Mouse (Mus musculus): ENCODE measurements at regions not wholly inside any gene's neighbourhood (a gene's known extent, or its start where the extent isn't known, plus 50 kb on each side); places are given as distances from the start of the nearest gene placed in this dataset.

DNA sequence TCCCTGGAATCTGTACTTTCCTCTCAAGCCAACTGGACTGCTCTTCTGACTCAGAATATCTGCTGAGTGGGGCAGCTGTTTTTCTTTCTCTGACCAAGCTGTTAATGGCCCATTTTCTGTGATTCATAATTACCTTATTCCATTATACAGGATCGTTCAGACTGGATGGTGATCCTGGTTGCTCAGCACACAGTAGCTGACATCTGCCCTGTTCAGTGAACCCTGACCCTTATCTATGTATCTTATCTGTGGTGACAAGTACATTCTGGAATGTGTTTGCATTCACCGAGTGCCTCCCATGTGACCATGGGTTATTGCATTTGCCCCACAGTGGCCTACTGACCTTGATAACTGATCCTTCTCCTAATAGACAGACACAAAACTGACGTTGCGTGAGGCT lies 148.2 kb downstream of the 4930564D02Rik start:
- TF ChIP-seq ZC3H11A (IDR thresholded peaks at IDR 0.05; ENCODE audit: low read depth, low read length), result no peak
- no peak for TF ChIP-seq UBTF (IDR thresholded peaks at IDR 0.05; ENCODE audit: borderline replicate concordance, insufficient read depth, low read depth, low read length)
- no peak for TF ChIP-seq USF2 (IDR thresholded peaks at IDR 0.05; ENCODE audit: borderline replicate concordance in 1 of 2, insufficient read depth in 1 of 2, low read depth in 1 of 2, low read length in 2 of 2)
- no peak for TF ChIP-seq POLR2AphosphoS2 (IDR thresholded peaks at IDR 0.05; ENCODE audit: low read length)
- TF ChIP-seq ETS1 (IDR thresholded peaks at IDR 0.05; ENCODE audit: low read depth, low read length), result no peak
- TF ChIP-seq CTCF (IDR thresholded peaks at IDR 0.05 in 2 of 3, conservative IDR thresholded peaks at IDR 0.05 in 1 of 3; ENCODE audit: control insufficient read depth in 1 of 3, insufficient read depth in 1 of 3, low read depth in 2 of 3, low read length in 3 of 3, poor library complexity in 1 of 3, severe bottlenecking in 1 of 3), result no peak
- no peak for TF ChIP-seq SIN3A (IDR thresholded peaks at IDR 0.05; ENCODE audit: low read length)
- TF ChIP-seq POLR2A (IDR thresholded peaks at IDR 0.05; ENCODE audit: control insufficient read depth in 1 of 2, insufficient read depth in 1 of 2, low read depth in 1 of 2, low read length in 2 of 2, poor library complexity in 1 of 2), result no peak
- no peak for TF ChIP-seq EP300 (IDR thresholded peaks at IDR 0.05; ENCODE audit: low read depth in 1 of 2, low read length in 2 of 2)
- no peak for TF ChIP-seq SMC3 (IDR thresholded peaks at IDR 0.05; ENCODE audit: low read depth, low read length)
- no peak for TF ChIP-seq MEF2A (IDR thresholded peaks at IDR 0.05; ENCODE audit: extremely low read depth, insufficient replicate concordance, low read depth, low read length, poor library complexity, severe bottlenecking)
- no peak for TF ChIP-seq GATA1 (IDR thresholded peaks at IDR 0.05; ENCODE audit: low read depth, low read length)
- no peak for TF ChIP-seq TAL1 (IDR thresholded peaks at IDR 0.05; ENCODE audit: low read length)
- TF ChIP-seq MAX (IDR thresholded peaks at IDR 0.05; ENCODE audit: low read length), result no peak
